Mouse (Mus musculus): ENCODE results near the gene Vopp1.

DNA sequence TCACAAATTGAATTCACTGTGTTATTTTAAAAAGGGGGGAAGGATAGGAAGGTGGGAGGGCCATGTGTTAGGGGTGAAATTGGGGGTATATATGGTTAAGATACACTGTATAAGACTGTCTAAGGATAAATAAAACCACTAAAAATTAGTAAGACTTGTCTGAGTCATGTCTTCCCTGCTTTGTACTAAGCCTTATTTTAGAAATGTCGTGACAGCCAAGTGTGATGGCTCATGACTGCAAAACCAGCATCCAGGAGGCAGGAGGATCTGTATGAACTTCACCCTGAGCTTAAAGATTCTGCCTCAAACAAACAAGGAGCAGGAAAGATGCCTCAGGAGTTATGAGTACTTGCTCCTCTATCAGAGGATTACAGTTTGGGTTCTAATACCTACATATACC lies 140.8 kb downstream of the Vopp1 start:
- TF ChIP-seq EP300 (IDR thresholded peaks at IDR 0.05; ENCODE audit: low read depth) (no peak), CTCF (IDR thresholded peaks at IDR 0.05; ENCODE audit: low read depth) (no peak)
